Mouse (Mus musculus): Measurements from ENCODE around the gene Eml4.

The Eml4 gene

DNA sequence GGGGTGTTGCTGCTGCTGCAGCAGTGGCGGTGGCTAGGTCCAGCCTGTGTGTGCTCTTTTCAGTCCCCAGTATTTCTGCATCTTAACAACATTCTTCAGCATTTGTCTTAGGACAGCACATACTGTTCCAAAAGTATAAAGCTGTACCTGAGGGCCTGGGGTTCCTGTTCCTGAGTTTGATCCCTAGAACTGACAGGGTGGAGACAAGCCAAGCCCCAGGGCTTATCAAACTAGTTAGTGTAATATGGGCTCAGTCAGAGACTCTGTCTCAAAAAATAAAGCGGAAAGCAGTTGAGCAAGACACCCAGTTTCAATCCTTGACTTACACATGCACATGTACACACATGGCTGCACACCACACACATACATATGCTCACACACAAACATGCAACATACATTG is 34.2 kb downstream of the Eml4 start:
- DNase-seq = no peak

GRCm38 (mm10) chr17:83387161-83387560 is 36.4 kb downstream of the Eml4 start:
- DNase-seq = no peak

GRCm38 (mm10) chr17:83394013-83394412 is 43.3 kb downstream of the Eml4 start:
- no peak for DNase-seq

GRCm38 (mm10) chr17:83397571-83398100 is 46.9 kb downstream of the Eml4 start:
- peak; percentile 57 for DNase-seq

DNA sequence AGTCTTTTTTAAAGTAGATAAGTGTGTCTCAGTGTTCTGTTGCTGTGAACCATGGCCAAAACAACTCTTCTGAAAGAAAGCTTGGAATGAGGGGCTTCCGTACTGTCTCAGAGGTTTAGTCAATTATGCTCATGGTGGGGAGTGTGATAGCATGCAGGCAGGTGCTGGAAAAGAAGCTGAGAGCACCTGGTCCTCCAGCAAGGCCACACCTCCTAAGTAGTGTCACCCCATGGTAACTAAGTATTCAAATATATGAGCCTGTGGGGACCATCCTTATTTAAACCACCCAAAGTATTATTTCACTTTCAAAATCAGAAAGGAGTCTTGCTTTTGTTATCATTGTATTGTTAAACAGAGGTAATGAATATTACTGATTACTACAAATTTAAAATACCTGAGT is 48.0 kb downstream of the Eml4 start:
- no peak for DNase-seq

- DNase-seq = peak; percentile 28
These were observed 79.9 kb downstream of the Eml4 start for GRCm38 (mm10) chr17:83430607-83431006.

DNA sequence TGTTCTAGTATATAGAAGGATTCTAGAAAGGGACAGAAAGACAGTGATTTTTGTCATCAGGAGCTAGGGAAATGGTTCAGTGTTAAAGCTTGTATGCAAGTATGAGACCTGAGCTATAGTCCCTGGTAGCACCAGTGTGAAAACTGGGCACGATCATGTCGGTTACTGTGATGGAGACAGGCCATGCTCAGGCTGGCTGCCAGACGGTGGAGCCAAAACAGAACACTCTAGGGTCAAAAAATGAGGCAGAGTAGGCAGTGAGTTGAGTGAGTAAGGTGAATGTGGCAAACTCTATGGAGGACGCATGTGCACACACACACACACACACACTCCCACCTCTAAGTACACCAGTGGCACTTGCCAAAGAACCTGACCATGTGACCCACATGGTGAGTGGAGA is 92.7 kb downstream of the Eml4 start:
- no peak for DNase-seq

DNA sequence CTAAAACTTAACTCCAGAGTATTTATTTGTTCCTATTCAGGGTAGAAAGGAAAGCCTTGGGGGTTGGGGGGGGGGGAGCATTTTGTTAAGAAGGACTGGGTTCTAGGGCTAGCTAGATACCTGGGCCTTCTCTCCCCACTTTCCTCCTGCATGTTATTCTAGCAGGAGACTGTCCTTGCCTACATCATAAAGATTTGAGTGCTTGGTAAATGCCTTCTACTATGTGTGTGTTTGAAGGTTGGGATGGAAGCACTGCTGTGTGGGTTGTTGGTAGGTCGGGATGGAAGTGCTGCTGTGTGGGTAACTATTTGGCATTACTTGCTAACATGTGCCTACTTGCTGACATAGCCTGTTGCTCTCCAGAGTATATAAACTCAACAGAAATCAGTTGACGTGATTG is 98.9 kb downstream of the Eml4 start:
- no peak for DNase-seq

- DNase-seq = no peak
These were observed 100.6 kb downstream of the Eml4 start for GRCm38 (mm10) chr17:83451367-83451766.

DNA sequence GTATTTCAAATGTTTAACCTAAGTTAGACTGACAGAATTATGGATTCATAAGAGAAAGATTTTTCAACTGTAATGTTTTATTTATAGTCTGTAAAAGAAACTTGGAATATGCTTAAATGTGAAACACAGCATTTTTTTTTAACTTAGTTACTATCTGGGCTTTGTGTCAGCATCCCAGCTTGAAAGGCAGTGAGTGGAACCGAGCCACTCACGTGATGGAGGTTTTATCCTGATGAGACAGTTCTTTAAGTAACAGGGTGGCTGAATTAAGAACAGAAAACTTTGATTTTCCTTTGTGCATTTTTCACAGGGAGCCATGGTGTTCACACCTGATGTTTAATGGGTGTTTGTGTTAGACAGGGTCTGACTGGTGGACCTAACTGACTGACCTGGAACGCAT is 101.1 kb downstream of the Eml4 start:
- no peak for DNase-seq

- DNase-seq = no peak
These were observed 101.7 kb downstream of the Eml4 start for GRCm38 (mm10) chr17:83452451-83452850.

DNA sequence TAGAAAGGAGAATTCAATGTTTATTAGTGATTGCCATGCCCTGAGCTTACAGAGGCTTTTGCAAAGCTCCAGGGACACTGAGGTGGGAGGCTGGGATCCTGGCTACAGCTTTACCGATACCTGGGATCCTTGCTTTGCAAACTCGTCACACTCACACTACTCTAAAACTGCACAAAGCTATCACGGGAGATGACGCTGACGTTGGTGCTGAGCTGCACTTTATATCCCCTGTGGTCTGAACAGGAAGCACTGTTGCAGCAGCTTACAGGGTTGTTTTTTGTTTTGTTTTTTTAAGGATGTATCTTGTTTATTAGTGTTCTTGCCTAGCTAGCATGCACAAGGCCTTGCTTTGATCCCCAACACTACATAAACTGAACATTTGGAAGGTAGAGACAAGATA is 102.9 kb downstream of the Eml4 start:
- DNase-seq = no peak

GRCm38 (mm10) chr17:83457271-83457670 is 106.5 kb downstream of the Eml4 start:
- DNase-seq = no peak

GRCm38 (mm10) chr17:83465969-83466368 is 115.2 kb downstream of the Eml4 start:
- no peak for DNase-seq

DNA sequence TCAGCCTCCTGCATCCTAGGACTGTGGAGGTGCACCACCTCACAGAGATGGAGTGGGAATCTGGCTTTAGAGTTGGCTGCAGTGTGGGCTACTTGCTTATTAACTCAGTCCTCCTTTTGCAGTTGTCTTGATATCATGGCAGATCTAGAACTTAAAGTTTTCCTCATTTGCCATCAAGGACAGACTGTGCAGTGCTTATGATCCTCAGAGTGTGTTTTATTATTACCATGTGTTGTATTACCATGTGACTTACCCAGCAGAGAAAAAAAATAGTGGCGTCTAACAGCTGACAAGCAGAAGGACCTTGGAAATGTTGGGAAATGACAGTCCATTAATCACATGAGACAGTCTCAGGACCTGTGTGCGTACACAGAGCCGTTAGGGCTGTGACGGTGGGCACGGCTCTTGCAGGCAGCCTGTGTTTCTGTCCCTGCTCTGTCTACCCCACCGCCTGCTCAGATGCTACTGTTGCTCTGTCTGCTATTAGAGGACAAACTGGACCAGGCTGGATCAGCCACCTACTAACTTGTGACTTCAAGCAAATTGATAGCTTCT is 116.0 kb downstream of the Eml4 start:
- no peak for DNase-seq

DNA sequence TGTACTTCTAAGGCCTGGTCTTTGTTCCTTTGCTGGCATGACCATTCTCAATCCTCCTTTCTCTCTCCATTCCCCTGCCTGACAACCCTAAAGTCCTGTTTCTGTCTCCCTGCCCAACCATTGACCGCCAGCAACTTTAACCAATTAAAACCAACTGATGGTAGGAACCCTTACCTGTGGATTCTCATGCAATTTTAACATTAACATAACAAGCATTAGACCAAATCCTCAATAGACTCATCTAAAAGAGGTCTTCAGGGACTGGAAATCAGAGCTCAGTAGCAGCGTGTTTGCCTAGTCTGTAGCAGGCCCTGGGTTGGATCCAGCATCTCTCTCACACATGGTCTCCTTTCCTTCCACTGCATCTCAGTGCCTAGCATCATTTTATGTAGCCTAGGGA is 118.9 kb downstream of the Eml4 start:
- DNase-seq = no peak

DNA sequence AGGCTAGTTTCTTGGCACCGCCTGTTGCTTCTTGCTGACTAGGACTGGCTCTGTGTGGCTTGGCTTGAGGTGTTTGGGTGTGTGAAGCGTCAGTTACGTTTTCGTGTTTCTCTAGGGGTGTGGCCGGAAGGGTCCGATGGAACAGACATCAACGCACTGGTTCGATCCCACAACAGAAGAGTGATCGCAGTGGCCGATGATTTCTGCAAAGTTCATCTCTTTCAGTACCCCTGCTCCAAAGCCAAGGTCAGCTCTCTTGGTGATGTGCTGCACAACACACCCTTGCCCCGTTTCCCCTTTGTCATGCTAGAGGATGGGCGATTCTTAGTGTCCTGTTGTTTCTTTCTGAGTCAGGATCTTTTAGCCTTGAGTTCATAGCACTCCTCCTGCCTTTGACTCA is 126.4 kb downstream of the Eml4 start:
- DNase-seq = no peak

DNA sequence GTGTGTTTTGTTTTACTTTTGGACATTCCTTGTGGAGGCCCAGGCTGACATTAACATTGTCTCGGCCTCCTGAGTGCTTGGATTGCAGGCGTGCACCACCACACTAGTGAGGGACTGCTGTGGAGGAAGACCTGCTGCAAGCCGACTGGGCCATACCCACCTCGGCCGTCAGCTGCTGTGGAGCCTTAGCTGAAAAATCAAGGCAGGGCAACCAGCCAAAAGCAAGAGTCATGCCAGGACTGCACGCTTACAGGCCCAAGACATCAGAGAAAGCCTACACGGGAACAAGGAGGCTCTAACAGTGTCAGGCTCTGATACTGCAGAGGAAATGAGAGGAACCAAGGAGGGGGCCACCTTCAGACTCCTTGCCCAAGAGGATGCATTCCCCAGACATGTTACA is 130.8 kb downstream of the Eml4 start:
- peak; percentile 14 for DNase-seq

GRCm38 (mm10) chr17:83482817-83483536 is 132.2 kb downstream of the Eml4 start:
- DNase-seq = peak; percentile 18

- no peak for DNase-seq
These were observed 133.1 kb downstream of the Eml4 start for GRCm38 (mm10) chr17:83483784-83484183.

DNA sequence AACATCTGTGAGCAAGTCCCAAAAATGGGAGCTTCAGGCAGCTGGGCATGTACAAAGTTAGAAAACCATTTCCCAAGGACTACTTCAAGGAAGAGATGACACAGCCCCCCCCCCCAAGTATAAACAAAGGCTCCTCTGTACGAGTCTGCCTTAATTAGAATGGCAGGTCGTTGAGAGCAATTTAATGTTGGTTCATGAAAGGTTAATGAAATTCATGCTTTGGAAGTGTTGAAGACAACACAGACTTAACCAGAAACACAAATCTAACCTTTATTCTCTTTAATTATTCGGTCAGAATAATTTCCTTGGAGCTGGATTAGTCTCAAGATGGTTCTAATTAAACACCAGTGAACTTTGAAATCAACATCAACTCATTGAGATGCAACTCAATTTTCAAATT is 137.0 kb downstream of the Eml4 start:
- DNase-seq = no peak

- no peak for DNase-seq
These were observed 148.2 kb downstream of the Eml4 start for GRCm38 (mm10) chr17:83498889-83499288.

DNA sequence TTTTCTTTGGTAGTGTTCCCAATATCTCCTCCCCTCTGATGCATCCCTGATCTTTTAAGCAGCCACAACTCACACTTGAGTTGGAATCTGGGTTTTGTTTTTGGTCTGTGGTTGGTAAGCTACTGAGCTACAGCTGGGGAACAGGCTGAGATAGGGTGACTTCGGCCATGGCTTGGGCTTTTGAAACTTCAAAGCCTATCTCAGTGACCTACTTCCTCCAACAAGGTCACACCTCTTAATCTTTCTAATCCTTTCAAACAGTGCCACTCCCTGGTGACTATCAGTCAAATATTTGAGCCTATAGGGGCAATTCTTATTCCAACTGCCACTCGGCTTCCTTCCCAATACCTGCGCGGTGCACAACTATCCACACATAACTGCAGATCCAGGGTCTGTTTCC is 149.0 kb downstream of the Eml4 start:
- no peak for DNase-seq

- no peak for DNase-seq
These were observed 153.0 kb downstream of the Eml4 start for GRCm38 (mm10) chr17:83503693-83504092.

DNA sequence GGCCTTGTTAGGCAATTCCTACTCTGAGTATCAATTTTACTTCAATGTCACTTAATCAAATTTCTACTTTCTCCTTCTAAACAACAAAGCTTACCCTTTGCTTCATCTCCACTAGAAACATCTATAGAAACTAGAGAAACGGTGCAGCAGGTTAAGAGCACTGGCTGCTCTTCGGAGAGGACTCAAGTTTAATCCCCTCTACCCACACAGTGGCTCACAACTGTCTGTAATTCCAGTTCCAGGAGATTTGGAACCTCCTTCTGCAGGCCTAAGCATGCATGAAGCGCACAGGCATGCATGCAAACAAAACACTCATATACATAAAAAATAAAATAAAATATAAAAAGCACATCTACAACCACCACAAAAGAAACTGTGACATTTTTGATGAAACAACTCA is 161.4 kb downstream of the Eml4 start:
- DNase-seq = no peak
